In the genomic region with DNA sequence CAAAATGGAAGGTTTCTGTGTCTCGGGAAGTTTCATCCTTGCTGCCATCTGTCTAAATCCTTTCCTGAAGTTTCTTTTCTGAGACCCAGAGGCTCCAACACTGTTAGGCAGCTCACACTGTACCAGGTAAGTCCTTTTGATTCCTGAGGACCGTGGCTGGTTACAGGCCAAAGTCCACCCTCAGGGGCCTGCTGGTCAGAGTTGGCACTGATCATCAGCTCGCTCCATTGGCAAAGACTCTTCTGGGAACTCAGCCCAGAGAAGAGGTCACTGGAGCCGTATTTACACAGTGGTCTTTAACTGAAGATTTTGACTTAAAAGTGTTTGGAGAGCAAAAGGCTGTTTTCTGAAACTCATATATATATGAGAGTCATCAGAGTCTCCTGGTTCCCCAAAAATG, we compare ENCODE assay signal across 19 mouse cellular contexts. TPM values are rescaled to one million over a fixed set of nuclear protein-coding genes. Genes with fewer than 3 reads are reported as not detected.
A peak's percentile ranks its signal among the peaks of the same experiment; 100 is the strongest.
DNase-seq lines count a peak whose midpoint lies in the region; ATAC-seq and TF ChIP-seq lines count a peak whose summit lies in the region.
"Had no signal": no experiment of that assay in that cellular context is flagged by ENCODE, and none has a peak within 500 bp of the region (broad histone marks: within the 10 kb centered on the region; RNA-seq: fewer than 3 reads in every experiment).

No protein-coding gene starts in this region.

- DNase-seq in adrenal gland, postnatal 14 days = peak; percentile 73
- no peak for DNase-seq in adrenal gland, adult 8-10 months
- DNase-seq in liver, adult 2 months (ENCODE audit: extremely low read depth, low read depth, low spot score) = peak; percentile 95
- no peak for DNase-seq in liver, embryonic 11.5 days (ENCODE audit: low spot score)
- peak; percentile 81 for DNase-seq in cerebellum, adult 8-10 months
- peak; percentile 80 to 91 for DNase-seq in kidney, postnatal 25 days
- DNase-seq in left cerebral cortex, adult 2 months (ENCODE audit: extremely low spot score in 1 of 2, low spot score in 2 of 2) = no peak
- DNase-seq in urinary bladder, postnatal 4 days (ENCODE audit: low spot score in 2 of 2) = no peak
- DNase-seq: gastrocnemius, postnatal 36 days; lung, embryonic 14.5 days; retina, postnatal 1 day; spleen, adult 18-20 months; thymus, postnatal 36 days had no signal

- ATAC-seq in liver, embryonic 11.5 days (replicated peaks; ENCODE audit: low FRiP score) = no peak
- ATAC-seq: forebrain, embryonic 16.5 days; intestine, embryonic 15.5 days had no signal

- no peaks in the 10 kb centered on the region for H3K36me3 ChIP-seq in liver, adult 2 months (ENCODE audit: control insufficient read depth, insufficient read depth, low read length)
- no peaks in the 10 kb centered on the region for H3K36me3 ChIP-seq in liver, embryonic 11.5 days (ENCODE audit: control insufficient read depth, insufficient read depth, low read length)
- H3K36me3 ChIP-seq: heart, embryonic 13.5 days; hindbrain, embryonic 10.5 days; intestine, embryonic 15.5 days; limb, embryonic 12.5 days had no signal

- intact Hi-C loops in left cerebral cortex, adult 2 months (cut with DNase I) = no loop called here

- peaks cover 30% of the 10 kb centered on the region for H3K4me1 ChIP-seq in liver, adult 2 months (ENCODE audit: control insufficient read depth, insufficient read depth, low read length)
- H3K4me1 ChIP-seq in liver, embryonic 11.5 days (replicated peaks; ENCODE audit: control insufficient read depth, insufficient read depth, low read length) = no peaks in the 10 kb centered on the region
- H3K4me1 ChIP-seq: megakaryocyte, embryonic 14.5 days had no signal

- no peak for TF ChIP-seq POLR2A in liver, adult 2 months (IDR thresholded peaks at IDR 0.05; ENCODE audit: extremely low read depth, insufficient read depth, low read length)

- H3K4me2 ChIP-seq in liver, embryonic 11.5 days = no peak overlapping the region
- H3K4me2 ChIP-seq: heart, embryonic 13.5 days; intestine, embryonic 15.5 days; limb, embryonic 12.5 days; lung, embryonic 14.5 days had no signal

- H3K27ac ChIP-seq in liver, adult 2 months (replicated peaks; ENCODE audit: insufficient read depth, low read depth, low read length) = peak overlapping the region; percentile 95
- no peak overlapping the region for H3K27ac ChIP-seq in liver, embryonic 11.5 days (ENCODE audit: low read depth, low read length)
- no peak overlapping the region for H3K27ac ChIP-seq in left cerebral cortex, adult 2 months
- H3K27ac ChIP-seq: heart, embryonic 13.5 days; hindbrain, embryonic 10.5 days; intestine, embryonic 15.5 days; limb, embryonic 12.5 days had no signal

- H3K9me3 ChIP-seq in liver, embryonic 11.5 days (ENCODE audit: control insufficient read depth, low read length) = no peaks in the 10 kb centered on the region
- H3K9me3 ChIP-seq: heart, embryonic 13.5 days; hindbrain, embryonic 10.5 days; intestine, embryonic 15.5 days; limb, embryonic 12.5 days had no signal

- WGBS in liver, adult 2 months = 24% methylated on average over 4 of the region's 4 CpGs
- 71% methylated on average over 4 of the region's 4 CpGs for WGBS in liver, embryonic 11.5 days

- H3K79me2 ChIP-seq in liver, adult 2 months (ENCODE audit: control insufficient read depth, insufficient read depth, low read length) = no peaks in the 10 kb centered on the region

- no peak overlapping the region for H3K4me3 ChIP-seq in liver, adult 2 months (ENCODE audit: insufficient read depth, low read depth, low read length)
- H3K4me3 ChIP-seq in liver, embryonic 11.5 days (ENCODE audit: low read depth, low read length) = no peak overlapping the region
- no peak overlapping the region for H3K4me3 ChIP-seq in left cerebral cortex, adult 2 months
- H3K4me3 ChIP-seq: heart, embryonic 13.5 days; hindbrain, embryonic 10.5 days; intestine, embryonic 15.5 days; limb, embryonic 12.5 days; megakaryocyte, embryonic 14.5 days had no signal

- no peaks in the 10 kb centered on the region for H3K27me3 ChIP-seq in liver, adult 2 months (ENCODE audit: control insufficient read depth, insufficient read depth, low read length)
- H3K27me3 ChIP-seq in liver, embryonic 11.5 days (replicated peaks; ENCODE audit: control insufficient read depth, insufficient read depth, low read length) = peaks cover 6% of the 10 kb centered on the region; the same call in 1 of the 2 replicates
- H3K27me3 ChIP-seq: intestine, embryonic 15.5 days had no signal

- peak overlapping the region; percentile 50 for H3K9ac ChIP-seq in liver, adult 2 months (ENCODE audit: low read depth, low read length)
- H3K9ac ChIP-seq in liver, embryonic 11.5 days (ENCODE audit: low read depth, low read length) = no peak overlapping the region
- H3K9ac ChIP-seq: heart, embryonic 13.5 days; intestine, embryonic 15.5 days; limb, embryonic 12.5 days; lung, embryonic 14.5 days had no signal

- no peak for TF ChIP-seq CTCF in liver, adult 2 months (IDR thresholded peaks at IDR 0.05; ENCODE audit: low read depth, low read length)
- no peak for TF ChIP-seq CTCF in left cerebral cortex, adult 2 months (IDR thresholded peaks at IDR 0.05)

RNA-seq across cellular contexts. Expression of a gene that starts 12.9 kb away (rescaled TPM):
- total RNA-seq in adrenal gland, postnatal 14 days (2021) = 10.3 and 17.2 TPM in 2 replicates
- total RNA-seq in adrenal gland, adult 8-10 months (2022) = 10 to 100 TPM in 2 of 4 experiments, 1 to 10 TPM in 2; 2.0 to 13.0 (median 8.0) TPM
- total RNA-seq in liver, adult 2 months (2014; rRNA removed) = 2.1 and 3.4 TPM in 2 replicates
- 4.3 and 8.7 TPM in 2 replicates for polyA plus RNA-seq in liver, adult 2 months (2012; rRNA removed)
- polyA plus RNA-seq in liver, embryonic 11.5 days (2014; fragmentation: Nextera tagmentation; extraction: Ambion mirVana) = 1.4 and 2.0 TPM in 2 replicates
- total RNA-seq in left cerebral cortex, adult 2 months (2021) = 100 to 1,000 TPM; 128 to 140 TPM

RNA-seq across cellular contexts. Expression of a gene that starts 50.8 kb away (rescaled TPM):
- total RNA-seq in adrenal gland, postnatal 14 days (2021) = 23.2 and 23.6 TPM in 2 replicates
- 10 to 100 TPM; 26.5 to 30.5 (median 29.6) TPM for total RNA-seq in adrenal gland, adult 8-10 months (2022)
- 11.5 and 11.8 TPM in 2 replicates for total RNA-seq in liver, adult 2 months (2014; rRNA removed)
- polyA plus RNA-seq in liver, adult 2 months (2012; rRNA removed) = 5.7 and 6.2 TPM in 2 replicates
- polyA plus RNA-seq in liver, embryonic 11.5 days (2014; fragmentation: Nextera tagmentation; extraction: Ambion mirVana) = 39.9 and 42.5 TPM in 2 replicates
- total RNA-seq in left cerebral cortex, adult 2 months (2021) = 10 to 100 TPM; 24.6 to 34.5 TPM

Comparison
In these comparisons a context has a peak if more than half of its experiments do, and no peak if none do; other contexts are left out.
1. DNase-seq: peak in adrenal gland, postnatal 14 days (single experiment), liver, adult 2 months (single experiment), cerebellum, adult 8-10 months (single experiment) and kidney, postnatal 25 days (2 of 2); none in adrenal gland, adult 8-10 months (single experiment), liver, embryonic 11.5 days (single experiment), left cerebral cortex, adult 2 months (0 of 2) and urinary bladder, postnatal 4 days (0 of 2).